Mouse (Mus musculus) bone marrow macrophage, adult 2 months (primary cell): ENCODE data around the gene Serpina5. TPM values are rescaled to one million over a fixed set of nuclear protein-coding genes. Genes with fewer than 3 reads are reported as not detected.

Source experiments
- H3K27ac ChIP-seq: 2 replicates; pipeline ENCODE4 v1.5.1; 2012; ENCODE audit warnings: low read depth, low read length; ENCODE audit not compliant: insufficient read depth
- H3K4me1 ChIP-seq: 2 replicates; pipeline ENCODE4 v1.6.1; 2012; ENCODE audit warnings: low read length; ENCODE audit not compliant: control insufficient read depth, insufficient read depth
- H3K4me3 ChIP-seq: 2 replicates; pipeline ENCODE4 v1.5.1; 2012; ENCODE audit warnings: mild to moderate bottlenecking, low read length, moderate library complexity; ENCODE audit not compliant: insufficient read depth
- CTCF ChIP-seq: IDR thresholded peaks from 2 replicates; pipeline ENCODE4 v1.5.1; 2012; ENCODE audit warnings: low read depth, mild to moderate bottlenecking, low read length, moderate library complexity
- POLR2A ChIP-seq: IDR thresholded peaks from 2 replicates; pipeline ENCODE4 v1.6.1; 2012; ENCODE audit warnings: mild to moderate bottlenecking, low read depth, low read length, borderline replicate concordance
- polyA plus RNA-seq: library from polyadenylated mRNA; stranded (reverse); fragments of >200 nt; gene quantifications from 2 replicates; pipeline ENCODE4 v1.2.4, GENCODE M21; 2012; ENCODE audit not compliant: missing spikeins, insufficient read depth, insufficient read length

Gene Serpina5
- not detected in 2 replicates for polyA plus RNA-seq

DNA sequence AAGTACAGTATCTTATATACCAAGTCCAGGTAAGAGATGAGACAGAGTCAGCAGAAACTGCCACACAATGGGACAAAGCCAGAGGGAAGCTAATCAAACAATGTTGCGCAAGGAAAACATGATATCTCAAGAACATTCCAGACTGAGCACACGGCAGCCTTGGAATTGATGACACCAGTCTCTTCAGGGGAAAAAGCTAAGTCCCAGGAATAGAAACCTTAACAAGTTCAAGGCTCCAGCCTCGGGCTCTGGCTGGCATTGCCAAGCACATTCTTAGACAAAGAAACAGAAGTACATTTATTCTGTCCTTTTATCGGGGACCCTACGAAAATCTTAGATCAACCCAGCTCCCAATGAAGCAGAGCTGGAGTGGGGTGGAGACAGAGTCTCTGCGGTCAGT, at the start of gene Serpina5:
Gene Serpina5, plus strand, starts transcription at position 346 of the 400 bp plus-strand sequence.
- Histone ChIP-seq H3K4me1 (no peaks in the 10 kb centered on the region), H3K4me3 (no peak within 1 kb of the TSS), H3K27ac (no peak within 1 kb of the TSS)
- no peak for TF ChIP-seq CTCF
- no peak for TF ChIP-seq POLR2A

DNA sequence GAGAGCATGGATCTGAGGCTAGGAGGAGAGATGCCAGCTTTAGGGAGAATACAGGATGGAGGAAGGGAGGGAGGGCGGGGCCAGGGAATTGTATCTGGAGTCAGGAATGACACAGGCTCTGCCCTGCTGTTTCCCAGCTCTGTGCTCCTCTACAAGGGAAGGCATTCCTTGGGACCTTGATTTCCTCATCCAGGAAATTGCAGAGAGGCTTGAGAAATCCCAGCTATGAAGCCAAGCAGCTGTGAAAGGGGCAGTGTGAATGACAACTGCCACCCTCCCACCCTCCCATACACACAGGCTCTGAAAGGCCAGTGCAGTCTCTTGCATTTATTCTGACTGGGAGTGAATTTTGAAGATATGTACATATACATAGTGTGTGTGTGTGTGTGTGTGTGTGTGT, 46.9 kb upstream of the Serpina5 start:
- TF ChIP-seq CTCF (no peak), POLR2A (no peak)
- Histone ChIP-seq H3K4me1 (no peaks in the 10 kb centered on the region), H3K4me3 (no peak overlapping the region)

DNA sequence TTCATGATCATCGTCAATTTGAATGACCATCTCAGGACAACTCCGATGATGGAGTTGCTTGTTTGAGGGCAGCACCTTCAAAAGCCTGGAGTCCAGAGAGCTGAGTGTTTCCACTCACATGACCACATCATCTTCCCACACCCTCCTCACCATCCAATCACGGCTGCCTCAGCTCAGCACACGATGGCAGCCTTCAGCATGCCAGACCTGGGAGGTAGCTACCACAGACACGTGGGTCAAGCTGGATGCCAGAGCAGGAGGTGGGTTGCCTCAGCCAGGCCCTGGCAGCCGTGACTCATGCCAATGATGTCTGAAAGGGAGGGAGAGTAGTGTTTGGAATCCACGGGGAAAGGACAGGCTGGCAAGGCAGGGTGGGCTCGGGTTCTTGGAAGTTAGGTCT, 45.2 kb upstream of the Serpina5 start:
- no peak for TF ChIP-seq POLR2A
- no peak for TF ChIP-seq CTCF
- Histone ChIP-seq H3K4me1 (no peaks in the 10 kb centered on the region), H3K4me3 (no peak overlapping the region), H3K27ac (no peak overlapping the region)

More for the DNA sequence above, 46.9 kb upstream of the Serpina5 start:
- no peak overlapping the region for H3K27ac ChIP-seq

DNA sequence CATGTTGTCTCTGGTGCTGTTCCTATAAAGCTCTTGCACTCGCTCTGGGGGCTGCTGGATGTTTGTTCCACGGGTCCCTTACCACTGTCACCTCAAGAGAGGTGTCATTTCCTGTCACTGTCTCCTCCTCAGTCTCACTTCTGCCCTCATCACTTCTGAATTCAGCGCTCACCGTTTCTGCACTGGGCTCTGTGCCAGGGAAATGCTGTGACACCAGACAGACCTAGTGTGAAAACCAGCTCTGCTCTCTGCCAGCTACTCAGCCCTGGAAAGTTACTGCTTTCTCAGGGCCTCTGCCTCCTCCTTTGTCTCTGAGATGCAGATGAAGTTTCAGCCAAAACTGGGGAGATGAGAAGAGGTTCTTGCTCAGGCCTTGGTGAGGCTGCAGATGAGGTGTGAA, 43.9 kb upstream of the Serpina5 start:
- Histone ChIP-seq H3K4me1 (no peaks in the 10 kb centered on the region), H3K27ac (no peak overlapping the region), H3K4me3 (no peak overlapping the region)
- TF ChIP-seq CTCF = no peak
- no peak for TF ChIP-seq POLR2A

DNA sequence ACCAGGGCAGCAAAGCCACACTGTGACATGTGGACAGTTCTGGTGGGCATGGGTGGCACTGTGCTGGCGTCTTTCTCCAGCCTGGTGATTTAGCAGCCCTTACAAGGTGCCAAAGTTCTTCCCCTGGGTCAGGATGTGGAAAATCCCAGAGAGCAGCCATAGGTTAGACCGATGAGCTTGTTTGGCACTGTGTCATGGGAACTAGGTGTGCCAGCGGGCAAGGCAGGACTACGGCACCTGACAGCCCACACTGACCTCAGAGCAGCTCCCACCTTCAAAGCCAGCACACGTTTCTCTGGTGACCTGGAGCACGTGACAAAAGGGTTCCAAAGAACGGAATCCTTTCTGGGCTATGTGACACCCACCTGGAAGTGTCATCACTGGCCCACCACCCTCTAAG, 43.4 kb upstream of the Serpina5 start:
- TF ChIP-seq CTCF = no peak
- TF ChIP-seq POLR2A = no peak
- H3K4me1 ChIP-seq = no peaks in the 10 kb centered on the region
- H3K27ac ChIP-seq = no peak overlapping the region
- no peak overlapping the region for H3K4me3 ChIP-seq

DNA sequence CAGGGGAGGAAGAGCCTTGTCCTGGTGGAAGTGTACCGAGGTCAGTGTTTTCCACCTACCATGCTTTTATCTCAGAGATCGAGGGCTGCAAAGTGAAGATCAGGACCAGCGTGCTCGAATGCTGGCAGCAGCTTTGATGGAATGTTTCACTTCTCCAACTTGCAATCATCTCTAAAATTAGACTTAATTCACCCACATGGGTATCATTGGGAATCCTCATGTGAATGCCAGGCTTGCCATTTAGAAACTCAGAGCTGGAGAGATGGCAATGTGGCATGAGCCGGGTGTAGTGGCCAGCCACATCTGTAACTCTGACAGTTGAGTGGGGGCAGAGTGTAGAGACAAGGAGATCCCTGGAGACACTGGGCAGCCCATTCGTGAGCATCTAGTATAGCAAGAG, 40.8 kb upstream of the Serpina5 start:
- Histone ChIP-seq H3K4me3 (no peak overlapping the region), H3K27ac (no peak overlapping the region), H3K4me1 (peaks cover 5% of the 10 kb centered on the region; the same call in 1 of the 2 replicates)
- no peak for TF ChIP-seq POLR2A
- TF ChIP-seq CTCF = no peak

DNA sequence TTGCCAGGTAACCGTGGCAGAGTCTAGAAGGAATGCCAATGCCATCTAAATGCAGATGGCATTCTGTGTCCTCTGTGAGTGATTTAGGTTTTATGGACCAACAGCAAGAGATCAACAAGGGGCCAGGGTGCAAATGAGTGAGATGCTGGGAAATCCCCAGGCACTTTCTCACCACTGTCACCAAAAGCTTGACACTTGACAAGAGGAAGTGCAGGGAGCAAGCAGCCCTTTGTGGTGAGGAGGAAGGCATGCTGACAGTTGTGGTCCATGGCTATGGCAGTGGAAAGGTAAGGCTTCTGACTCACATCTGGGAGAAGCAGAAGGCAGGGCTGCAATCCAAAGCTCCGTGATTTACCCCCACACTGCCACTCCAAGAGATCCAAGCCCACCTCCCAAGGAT, 39.1 kb upstream of the Serpina5 start:
- peaks cover 7% of the 10 kb centered on the region for H3K4me1 ChIP-seq

DNA sequence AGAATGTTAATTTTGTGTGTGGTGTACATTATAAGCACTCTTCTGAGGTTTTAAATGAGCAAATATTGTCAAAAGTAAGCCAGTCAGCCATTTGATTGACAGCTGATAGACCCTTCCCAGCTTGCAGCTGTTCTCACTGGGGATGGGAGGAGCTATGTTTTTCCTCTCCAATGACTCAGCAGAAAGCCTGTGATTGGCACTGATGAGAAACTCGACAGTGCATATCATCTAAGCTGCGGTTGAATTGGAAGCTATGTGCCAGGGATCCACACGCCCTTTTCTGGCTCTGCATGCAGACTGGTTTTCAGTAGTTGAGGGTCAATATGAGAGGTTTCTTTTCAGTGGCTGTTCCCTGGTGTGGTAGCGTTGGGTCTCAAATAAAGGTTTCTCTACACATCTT, 36.4 kb upstream of the Serpina5 start:
- no peak for TF ChIP-seq POLR2A
- TF ChIP-seq CTCF = no peak
- peaks cover 13% of the 10 kb centered on the region for H3K4me1 ChIP-seq
- H3K27ac ChIP-seq = no peak overlapping the region

More for the DNA sequence above, 39.1 kb upstream of the Serpina5 start:
- Histone ChIP-seq H3K4me3 (no peak overlapping the region), H3K27ac (no peak overlapping the region)
- no peak for TF ChIP-seq POLR2A
- TF ChIP-seq CTCF = no peak

DNA sequence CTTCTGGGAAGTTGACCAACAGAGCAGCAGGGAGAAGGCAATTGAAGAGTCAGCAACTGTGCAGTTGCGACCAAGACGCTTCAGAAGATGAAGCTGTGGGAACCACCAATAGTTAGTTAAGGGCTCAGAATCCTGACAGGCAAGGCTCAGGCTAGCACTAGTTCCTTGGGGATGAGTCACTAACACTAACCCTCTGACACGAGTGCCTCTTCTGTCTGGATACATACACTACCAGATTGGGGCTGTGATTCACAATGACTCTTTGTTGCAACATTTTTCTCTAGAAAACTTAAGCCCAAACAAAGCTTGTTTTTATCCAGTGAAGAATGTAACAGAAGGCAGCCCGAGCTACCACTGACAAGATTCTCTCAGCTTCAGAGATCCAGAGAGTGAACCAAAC, 35.9 kb upstream of the Serpina5 start:
- TF ChIP-seq CTCF (no peak), POLR2A (no peak)
- H3K27ac ChIP-seq = no peak overlapping the region
- H3K4me3 ChIP-seq = no peak overlapping the region
- H3K4me1 ChIP-seq = peaks cover 13% of the 10 kb centered on the region

More for the DNA sequence above, 36.4 kb upstream of the Serpina5 start:
- H3K4me3 ChIP-seq = no peak overlapping the region

DNA sequence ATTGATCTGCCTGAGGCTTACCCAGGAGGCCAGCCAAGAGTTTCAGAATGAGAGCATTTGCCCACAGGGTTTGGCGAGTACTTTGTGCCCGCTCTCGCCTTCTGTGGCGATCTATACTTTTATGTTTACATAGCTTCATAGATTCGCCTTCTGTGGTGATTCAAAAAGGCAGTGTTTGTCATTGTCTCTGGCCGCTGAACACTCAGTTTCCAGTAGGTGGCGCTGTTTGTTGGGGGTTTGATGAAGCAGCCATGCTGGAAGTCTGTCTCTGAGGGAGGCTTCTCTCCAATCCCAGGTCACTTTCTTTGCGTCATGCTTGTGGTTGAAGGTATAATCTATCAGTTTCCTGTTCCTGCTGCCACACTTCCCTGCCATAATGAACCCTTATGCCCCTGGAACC, 34.7 kb upstream of the Serpina5 start:
- no peak overlapping the region for H3K4me3 ChIP-seq
- no peak for TF ChIP-seq POLR2A
- peak; percentile 82 for TF ChIP-seq CTCF
- no peak overlapping the region for H3K27ac ChIP-seq
- H3K4me1 ChIP-seq = peaks cover 13% of the 10 kb centered on the region

DNA sequence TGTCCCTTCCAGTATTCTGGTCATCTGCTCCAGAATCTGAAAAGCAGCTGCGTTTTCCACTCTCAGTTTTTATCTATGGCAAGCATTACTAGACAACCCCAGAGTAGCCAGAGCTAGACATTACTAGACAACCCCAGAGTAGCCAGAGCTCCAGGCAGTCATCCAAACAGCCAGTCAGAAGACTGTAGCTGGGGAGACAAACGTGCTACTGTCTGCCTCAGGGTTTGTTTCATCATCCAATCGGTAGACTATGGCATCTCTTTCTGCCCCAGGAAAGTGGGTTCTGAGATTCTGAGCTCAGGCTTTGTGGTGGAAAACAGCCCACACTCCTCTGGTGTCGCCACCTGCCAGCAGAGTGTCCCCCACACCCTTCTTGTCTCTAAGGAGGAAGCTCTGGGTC, 33.4 kb upstream of the Serpina5 start:
- Histone ChIP-seq H3K4me1 (peaks cover 13% of the 10 kb centered on the region), H3K27ac (peak overlapping the region; percentile 59), H3K4me3 (peak overlapping the region; percentile 52)
- TF ChIP-seq POLR2A (no peak), CTCF (no peak)
